In the genomic region with DNA sequence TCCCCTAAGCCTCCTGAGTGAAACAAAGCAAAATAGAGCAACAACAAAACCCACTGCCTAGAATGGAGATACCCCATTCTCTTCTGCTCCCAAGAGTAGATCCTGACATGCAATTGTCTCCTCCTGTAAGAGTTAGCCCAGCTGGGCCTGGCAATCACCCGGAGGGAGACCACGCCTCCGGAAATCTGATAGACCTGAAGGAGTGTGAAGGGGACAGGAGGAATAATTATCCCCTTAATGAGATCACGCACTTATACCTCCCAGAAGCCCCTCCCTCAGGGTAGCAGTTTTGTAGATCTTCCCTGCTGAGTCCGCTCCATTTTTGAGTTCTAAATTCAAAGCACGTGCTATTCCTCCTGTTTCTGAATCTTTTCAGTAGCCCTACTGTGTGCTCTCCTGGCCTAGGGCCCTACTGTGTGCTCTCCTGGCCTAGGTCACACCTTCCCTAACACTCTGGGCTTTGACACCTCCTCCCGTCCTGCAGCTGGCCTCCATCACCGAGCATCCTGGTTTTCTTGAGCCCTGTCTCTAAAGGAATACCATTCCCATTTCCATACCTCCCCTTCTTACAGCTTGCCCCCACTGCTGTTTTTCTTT, we compare ENCODE assay signal across 18 mouse cellular contexts.
DNase-seq lines count a peak whose midpoint lies in the region; ATAC-seq and TF ChIP-seq lines count a peak whose summit lies in the region.
"Had no signal": no experiment of that assay in that cellular context is flagged by ENCODE, and none has a peak within 500 bp of the region (broad histone marks: within the 10 kb centered on the region; RNA-seq: fewer than 3 reads in every experiment).

No protein-coding gene starts in this region.

- no peaks in the 10 kb centered on the region for H3K36me3 ChIP-seq in forebrain, embryonic 11.5 days (ENCODE audit: control insufficient read depth, insufficient read depth, low read length)
- H3K36me3 ChIP-seq in forebrain, embryonic 12.5 days (replicated peaks), result no peaks in the 10 kb centered on the region
- no peaks in the 10 kb centered on the region for H3K36me3 ChIP-seq in heart, embryonic 14.5 days (ENCODE audit: control insufficient read depth, insufficient read depth, low read length)
- no peaks in the 10 kb centered on the region for H3K36me3 ChIP-seq in MEL (ENCODE audit: control insufficient read depth in 1 of 2, insufficient read depth in 2 of 2, low read length in 2 of 2)
- H3K36me3 ChIP-seq in intestine, postnatal 0 days (ENCODE audit: control insufficient read depth, insufficient read depth), result no peaks in the 10 kb centered on the region
- H3K36me3 ChIP-seq: forebrain, embryonic 10.5 days; liver, embryonic 13.5 days; midbrain, embryonic 12.5 days; stomach, embryonic 15.5 days had no signal

- H3K27ac ChIP-seq in forebrain, embryonic 11.5 days (ENCODE audit: low read depth, low read length), result no peak overlapping the region
- no peak overlapping the region for H3K27ac ChIP-seq in forebrain, embryonic 12.5 days
- H3K27ac ChIP-seq in heart, embryonic 14.5 days (replicated peaks in 1 of 2; ENCODE audit: control insufficient read depth in 1 of 2, insufficient read depth in 1 of 2, low read depth in 2 of 2, low read length in 2 of 2), result peak overlapping the region; percentile 68 to 88; a peak in 3 of 4 replicates
- H3K27ac ChIP-seq in layer of hippocampus, adult 2 months, result no peak overlapping the region
- no peak overlapping the region for H3K27ac ChIP-seq in MEL (ENCODE audit: control insufficient read depth, low read depth, low read length)
- H3K27ac ChIP-seq in intestine, postnatal 0 days (ENCODE audit: low read depth, low read length), result no peak overlapping the region
- H3K27ac ChIP-seq: forebrain, embryonic 10.5 days; hindbrain, embryonic 14.5 days; liver, embryonic 13.5 days; midbrain, embryonic 12.5 days; stomach, embryonic 15.5 days had no signal

- TF ChIP-seq CTCF in layer of hippocampus, adult 2 months (conservative IDR thresholded peaks at IDR 0.05), result no peak
- no peak for TF ChIP-seq CTCF in MEL (IDR thresholded peaks at IDR 0.05 in 2 of 3, conservative IDR thresholded peaks at IDR 0.05 in 1 of 3; ENCODE audit: control insufficient read depth in 1 of 3, insufficient read depth in 1 of 3, low read depth in 2 of 3, low read length in 3 of 3, poor library complexity in 1 of 3, severe bottlenecking in 1 of 3)
- TF ChIP-seq CTCF in intestine, postnatal 0 days (IDR thresholded peaks at IDR 0.05; ENCODE audit: low read depth), result no peak

- WGBS in forebrain, embryonic 11.5 days, result 73% methylated on average over 8 of the region's 8 CpGs
- 65% methylated on average over 8 of the region's 8 CpGs for WGBS in forebrain, embryonic 12.5 days
- 64% methylated on average over 8 of the region's 8 CpGs for WGBS in heart, embryonic 14.5 days
- WGBS in intestine, postnatal 0 days, result 58% methylated on average over 8 of the region's 8 CpGs

- no peak for ATAC-seq in forebrain, embryonic 11.5 days (replicated peaks; ENCODE audit: low FRiP score)
- no peak for ATAC-seq in forebrain, embryonic 12.5 days (ENCODE audit: low FRiP score)
- ATAC-seq in heart, embryonic 14.5 days (ENCODE audit: insufficient number of reproducible peaks, insufficient read depth, low FRiP score, low read depth), result no peak
- ATAC-seq in intestine, postnatal 0 days, result no peak

- DNase-seq in forebrain, embryonic 11.5 days (ENCODE audit: low spot score), result peak; percentile 31
- no peak for DNase-seq in heart, postnatal 14 days
- DNase-seq in layer of hippocampus, adult 11-12 months (ENCODE audit: low spot score), result peak; percentile 0
- DNase-seq in layer of hippocampus, adult 2 months (ENCODE audit: low spot score in 2 of 2), result no peak
- DNase-seq in MEL (ENCODE audit: low read depth, low spot score), result no peak
- DNase-seq: adrenal gland, postnatal 36 days; cerebellum, adult 9-10 months; kidney, adult 8-10 months; liver, embryonic 13.5 days; lung, postnatal 14 days; right cerebral cortex, adult 18-20 months had no signal

- H3K4me1 ChIP-seq in forebrain, embryonic 11.5 days (replicated peaks; ENCODE audit: control insufficient read depth, insufficient read depth, low read length), result no peaks in the 10 kb centered on the region
- peaks cover 7% of the 10 kb centered on the region for H3K4me1 ChIP-seq in forebrain, embryonic 12.5 days
- peaks cover 18 to 25% of the 10 kb centered on the region in 2 experiments for H3K4me1 ChIP-seq in heart, embryonic 14.5 days (ENCODE audit: control insufficient read depth in 2 of 2, insufficient read depth in 2 of 2, low read length in 2 of 2)
- H3K4me1 ChIP-seq in MEL (ENCODE audit: control insufficient read depth in 1 of 2, insufficient read depth in 2 of 2, low read length in 2 of 2), result no peaks in the 10 kb centered on the region
- no peaks in the 10 kb centered on the region for H3K4me1 ChIP-seq in intestine, postnatal 0 days (replicated peaks; ENCODE audit: control insufficient read depth, insufficient read depth, low read length)
- H3K4me1 ChIP-seq: liver, embryonic 13.5 days; stomach, embryonic 15.5 days had no signal

- H3K27me3 ChIP-seq in forebrain, embryonic 11.5 days (ENCODE audit: control insufficient read depth, insufficient read depth, low read length), result no peaks in the 10 kb centered on the region
- H3K27me3 ChIP-seq in forebrain, embryonic 12.5 days, result no peaks in the 10 kb centered on the region
- H3K27me3 ChIP-seq in heart, embryonic 14.5 days (ENCODE audit: control insufficient read depth, insufficient read depth, low read length), result no peaks in the 10 kb centered on the region
- no peaks in the 10 kb centered on the region for H3K27me3 ChIP-seq in MEL (ENCODE audit: control insufficient read depth in 1 of 2, insufficient read depth in 2 of 2, low read length in 2 of 2)
- no peaks in the 10 kb centered on the region for H3K27me3 ChIP-seq in intestine, postnatal 0 days (replicated peaks; ENCODE audit: control insufficient read depth, insufficient read depth, low read length)
- H3K27me3 ChIP-seq: liver, embryonic 13.5 days; stomach, embryonic 15.5 days had no signal

- intact Hi-C loops in heart, postnatal 14 days (cut with DNase I), result loop anchor here (5.0 kb wide), 1 partner anchor 108 kb away; no protein-coding TSS in a partner anchor

- no peaks in the 10 kb centered on the region for H3K9me3 ChIP-seq in forebrain, embryonic 11.5 days (ENCODE audit: control insufficient read depth, low read length)
- no peaks in the 10 kb centered on the region; the same call in 1 of the 2 replicates for H3K9me3 ChIP-seq in forebrain, embryonic 12.5 days
- H3K9me3 ChIP-seq in heart, embryonic 14.5 days (ENCODE audit: control insufficient read depth, low read length), result peaks cover 1% of the 10 kb centered on the region
- no peaks in the 10 kb centered on the region for H3K9me3 ChIP-seq in MEL (replicated peaks; ENCODE audit: insufficient read depth, low read length)
- no peaks in the 10 kb centered on the region for H3K9me3 ChIP-seq in intestine, postnatal 0 days (ENCODE audit: control insufficient read depth)
- H3K9me3 ChIP-seq: stomach, embryonic 15.5 days had no signal

- TF ChIP-seq EP300 in MEL (IDR thresholded peaks at IDR 0.05; ENCODE audit: low read depth in 1 of 2, low read length in 2 of 2), result no peak

- H3K9ac ChIP-seq in forebrain, embryonic 11.5 days (ENCODE audit: low read length), result no peak overlapping the region
- no peak overlapping the region for H3K9ac ChIP-seq in forebrain, embryonic 12.5 days
- H3K9ac ChIP-seq in heart, embryonic 14.5 days (ENCODE audit: low read length), result no peak overlapping the region
- no peak overlapping the region for H3K9ac ChIP-seq in MEL (ENCODE audit: control insufficient read depth, low read depth, low read length, poor library complexity, severe bottlenecking)
- no peak overlapping the region for H3K9ac ChIP-seq in intestine, postnatal 0 days (ENCODE audit: low read depth, low read length)
- H3K9ac ChIP-seq: hindbrain, embryonic 14.5 days; liver, embryonic 13.5 days; midbrain, embryonic 12.5 days; stomach, embryonic 15.5 days had no signal

- H3K4me3 ChIP-seq in forebrain, embryonic 11.5 days (ENCODE audit: low read depth, low read length), result no peak overlapping the region
- no peak overlapping the region for H3K4me3 ChIP-seq in forebrain, embryonic 12.5 days (replicated peaks)
- H3K4me3 ChIP-seq in heart, embryonic 14.5 days (ENCODE audit: control insufficient read depth in 1 of 2, insufficient read depth in 1 of 2, low read depth in 1 of 2, low read length in 2 of 2), result no peak overlapping the region
- H3K4me3 ChIP-seq in layer of hippocampus, adult 2 months, result no peak overlapping the region
- H3K4me3 ChIP-seq in MEL (ENCODE audit: control insufficient read depth in 1 of 2, insufficient read depth in 1 of 2, low read depth in 2 of 2, low read length in 2 of 2), result no peak overlapping the region
- no peak overlapping the region for H3K4me3 ChIP-seq in intestine, postnatal 0 days (ENCODE audit: low read depth, low read length)
- H3K4me3 ChIP-seq: forebrain, embryonic 10.5 days; liver, embryonic 13.5 days; midbrain, embryonic 12.5 days; stomach, embryonic 15.5 days had no signal

- no peak for TF ChIP-seq POLR2A in MEL (IDR thresholded peaks at IDR 0.05; ENCODE audit: control insufficient read depth in 1 of 2, insufficient read depth in 1 of 2, low read depth in 1 of 2, low read length in 2 of 2, poor library complexity in 1 of 2)

- H3K4me2 ChIP-seq in forebrain, embryonic 11.5 days (ENCODE audit: low read depth, low read length, severe bottlenecking), result no peak overlapping the region
- H3K4me2 ChIP-seq in forebrain, embryonic 12.5 days, result no peak overlapping the region
- 0 out of 2 replicates have a peak overlapping the region, but pooled peaks have one; percentile 43 for H3K4me2 ChIP-seq in heart, embryonic 14.5 days (ENCODE audit: low read length)
- no peak overlapping the region for H3K4me2 ChIP-seq in intestine, postnatal 0 days (replicated peaks; ENCODE audit: low read depth)
- H3K4me2 ChIP-seq: hindbrain, embryonic 14.5 days; liver, embryonic 13.5 days; midbrain, embryonic 12.5 days; stomach, embryonic 15.5 days had no signal

- TF ChIP-seq RAD21 in MEL (IDR thresholded peaks at IDR 0.05; ENCODE audit: low read depth, low read length), result no peak

- no peaks in the 10 kb centered on the region for H3K79me2 ChIP-seq in MEL (ENCODE audit: control insufficient read depth, insufficient read depth, low read length, poor library complexity)

TF ChIP-seq in MEL, 35 proteins besides CTCF, POLR2A, EP300 and RAD21:
- TF ChIP-seq ZKSCAN1 (IDR thresholded peaks at IDR 0.05; ENCODE audit: low read depth, low read length) (peak; percentile 84), MEF2A (IDR thresholded peaks at IDR 0.05; ENCODE audit: extremely low read depth, insufficient replicate concordance, low read depth, low read length, poor library complexity, severe bottlenecking) (no peak)
TF ChIP-seq in MEL: peak in this region for 1.

Comparison
In these comparisons a context has a peak if more than half of its experiments do, and no peak if none do; other contexts are left out.
1. DNase-seq: peak in forebrain, embryonic 11.5 days (single experiment) and layer of hippocampus, adult 11-12 months (single experiment); none in heart, postnatal 14 days (0 of 2), layer of hippocampus, adult 2 months (0 of 2) and MEL (single experiment).
2. H3K27ac ChIP-seq: peak in heart, embryonic 14.5 days (2 of 2); none in forebrain, embryonic 11.5 days (single experiment), forebrain, embryonic 12.5 days (single experiment), layer of hippocampus, adult 2 months (single experiment), MEL (single experiment) and intestine, postnatal 0 days (single experiment).